Mouse (Mus musculus): ENCODE measurements around the gene Rasgef1b. TPM values are rescaled to one million over a fixed set of nuclear protein-coding genes. Genes with fewer than 3 reads are reported as not detected.

Rasgef1b gene
- total RNA-seq, 2 experiments from 2014 or later, result 1.5 to 2.6 TPM

- no peak for DNase-seq
Observed at GRCm38 (mm10) chr5:99286575-99286974, 442.3 kb downstream of the Rasgef1b start.

- DNase-seq, result no peak
Observed at GRCm38 (mm10) chr5:99286024-99286423, 442.8 kb downstream of the Rasgef1b start.

- DNase-seq, result no peak
Observed at GRCm38 (mm10) chr5:99284369-99284768, 444.5 kb downstream of the Rasgef1b start.

- DNase-seq, result no peak
Observed at GRCm38 (mm10) chr5:99283636-99284035, 445.2 kb downstream of the Rasgef1b start.

- DNase-seq, result no peak
Observed at GRCm38 (mm10) chr5:99280536-99280935, 448.3 kb downstream of the Rasgef1b start.

GRCm38 (mm10) chr5:99279016-99279757 is 449.7 kb downstream of the Rasgef1b start:
- DNase-seq, result no peak

GRCm38 (mm10) chr5:99278364-99278763 is 450.5 kb downstream of the Rasgef1b start:
- DNase-seq, result no peak

GRCm38 (mm10) chr5:99277536-99277935 is 451.3 kb downstream of the Rasgef1b start:
- no peak for DNase-seq

- DNase-seq, result no peak
Observed at GRCm38 (mm10) chr5:99274119-99274563, 454.7 kb downstream of the Rasgef1b start.

- DNase-seq, result no peak
Observed at GRCm38 (mm10) chr5:99271531-99271930, 457.3 kb downstream of the Rasgef1b start.

- no peak for DNase-seq
Observed at GRCm38 (mm10) chr5:99269131-99269530, 459.7 kb downstream of the Rasgef1b start.

- DNase-seq, result no peak
Observed at GRCm38 (mm10) chr5:99267338-99267737, 461.5 kb downstream of the Rasgef1b start.

- DNase-seq, result no peak
Observed at GRCm38 (mm10) chr5:99266301-99266700, 462.6 kb downstream of the Rasgef1b start.

- DNase-seq, result no peak
Observed at GRCm38 (mm10) chr5:99262197-99262920, 466.5 kb downstream of the Rasgef1b start.

- no peak for DNase-seq
Observed at GRCm38 (mm10) chr5:99261121-99261724, 467.6 kb downstream of the Rasgef1b start.

GRCm38 (mm10) chr5:99258003-99258500 is 470.8 kb downstream of the Rasgef1b start:
- DNase-seq, result no peak

GRCm38 (mm10) chr5:99252203-99253135 is 476.4 kb downstream of the Rasgef1b start:
- peak; percentile 96 for DNase-seq

GRCm38 (mm10) chr5:99251379-99252202 is 477.3 kb downstream of the Rasgef1b start:
- no peak for DNase-seq

- DNase-seq, result no peak
Observed at GRCm38 (mm10) chr5:99250820-99251219, 478.0 kb downstream of the Rasgef1b start.

- DNase-seq, result peak; percentile 99
Observed at GRCm38 (mm10) chr5:99248501-99248900, 480.4 kb downstream of the Rasgef1b start.

GRCm38 (mm10) chr5:99247915-99248314 is 480.9 kb downstream of the Rasgef1b start:
- DNase-seq, result no peak

Data from gastrocnemius, postnatal 10 days (tissue).